14 mouse cellular contexts compared by ENCODE assay signal in genomic region chr11:12426746-12427145, GRCm38 (mm10). TPM values are rescaled to one million over a fixed set of nuclear protein-coding genes. Genes with fewer than 3 reads are reported as not detected.
DNase-seq lines count a peak whose midpoint lies in the region; ATAC-seq and TF ChIP-seq lines count a peak whose summit lies in the region.
"Had no signal": no experiment of that assay in that cellular context is flagged by ENCODE, and none has a peak within 500 bp of the region (broad histone marks: within the 10 kb centered on the region; RNA-seq: fewer than 3 reads in every experiment).

No protein-coding gene starts in this region.

- TF ChIP-seq CTCF in hindbrain, postnatal 0 days (IDR thresholded peaks at IDR 0.05; ENCODE audit: low read depth) = 0 out of 2 replicates have a peak, but pooled peaks have one; percentile 6

- peaks cover 10% of the 10 kb centered on the region; the same call in 1 of the 2 replicates for H3K4me1 ChIP-seq in hindbrain, postnatal 0 days (ENCODE audit: insufficient read depth, low read length)
- H3K4me1 ChIP-seq in hindbrain, embryonic 10.5 days (replicated peaks) = peaks cover 17% of the 10 kb centered on the region; the same call in 1 of the 2 replicates
- H3K4me1 ChIP-seq: liver, embryonic 15.5 days had no signal

- H3K4me3 ChIP-seq in hindbrain, postnatal 0 days (ENCODE audit: low read length) = no peak overlapping the region
- H3K4me3 ChIP-seq in hindbrain, embryonic 10.5 days = no peak overlapping the region
- H3K4me3 ChIP-seq: heart, embryonic 13.5 days; hindbrain, embryonic 13.5 days; liver, embryonic 15.5 days; neural tube, embryonic 15.5 days had no signal

- H3K27ac ChIP-seq in hindbrain, postnatal 0 days = no peak overlapping the region
- H3K27ac ChIP-seq in hindbrain, embryonic 10.5 days = no peak overlapping the region
- H3K27ac ChIP-seq: heart, embryonic 13.5 days; hindbrain, embryonic 13.5 days; liver, embryonic 15.5 days; macrophage; neural tube, embryonic 15.5 days had no signal

- H3K27me3 ChIP-seq in hindbrain, postnatal 0 days (ENCODE audit: insufficient read depth, low read length) = no peaks in the 10 kb centered on the region
- no peaks in the 10 kb centered on the region for H3K27me3 ChIP-seq in hindbrain, embryonic 10.5 days (ENCODE audit: insufficient read depth, poor library complexity, severe bottlenecking)
- H3K27me3 ChIP-seq: heart, embryonic 13.5 days; hindbrain, embryonic 13.5 days; liver, embryonic 15.5 days; neural tube, embryonic 15.5 days had no signal

- H3K4me2 ChIP-seq in hindbrain, postnatal 0 days (ENCODE audit: low read depth, low read length) = no peak overlapping the region
- H3K4me2 ChIP-seq: heart, embryonic 13.5 days; hindbrain, embryonic 13.5 days; liver, embryonic 15.5 days; neural tube, embryonic 15.5 days had no signal

- peak; percentile 5 for DNase-seq in adrenal gland, adult 8-10 months
- no peak for DNase-seq in adrenal gland, adult 18-20 months (ENCODE audit: low spot score in 2 of 2)
- peak; percentile 62 for DNase-seq in hindbrain, postnatal 0 days (ENCODE audit: low spot score)
- no peak for DNase-seq in hindbrain, embryonic 10.5 days (ENCODE audit: low spot score)
- peak; percentile 75 for DNase-seq in adipocyte (ENCODE audit: low spot score)
- peak; percentile 50 for DNase-seq in gastrocnemius, postnatal 25 days
- no peak for DNase-seq in lung, adult 18-20 months
- DNase-seq: thymus, adult 2 months had no signal

- no peaks in the 10 kb centered on the region for H3K9me3 ChIP-seq in hindbrain, postnatal 0 days (ENCODE audit: low read length)
- no peaks in the 10 kb centered on the region for H3K9me3 ChIP-seq in hindbrain, embryonic 10.5 days
- H3K9me3 ChIP-seq: heart, embryonic 13.5 days; hindbrain, embryonic 13.5 days; liver, embryonic 15.5 days; neural tube, embryonic 15.5 days had no signal

- WGBS in hindbrain, postnatal 0 days = 50% methylated on average over 5 of the region's 5 CpGs
- 75% methylated on average over 5 of the region's 5 CpGs for WGBS in hindbrain, embryonic 10.5 days

- no peak overlapping the region for H3K9ac ChIP-seq in hindbrain, postnatal 0 days (replicated peaks; ENCODE audit: low read length)
- H3K9ac ChIP-seq: heart, embryonic 13.5 days; hindbrain, embryonic 13.5 days; liver, embryonic 15.5 days; neural tube, embryonic 15.5 days had no signal

- H3K36me3 ChIP-seq in hindbrain, postnatal 0 days (ENCODE audit: insufficient read depth, low read length) = no peaks in the 10 kb centered on the region
- no peaks in the 10 kb centered on the region for H3K36me3 ChIP-seq in hindbrain, embryonic 10.5 days
- H3K36me3 ChIP-seq: heart, embryonic 13.5 days; hindbrain, embryonic 13.5 days; liver, embryonic 15.5 days; neural tube, embryonic 15.5 days had no signal

- no peak; the same call in 1 of the 2 replicates for ATAC-seq in hindbrain, postnatal 0 days
- ATAC-seq in megakaryocyte, adult 5-6 weeks (ENCODE audit: poor library complexity, severe bottlenecking) = no peak

RNA-seq across cellular contexts. Expression of gene Cobl, which starts 38.0 kb away (rescaled TPM):
- total RNA-seq in adrenal gland, adult 8-10 months (2022) = 1 to 10 TPM; 3.0 to 4.0 (median 3.5) TPM
- total RNA-seq in adrenal gland, adult 18-20 months (2021) = 1 to 10 TPM; 2.3 to 3.5 TPM
- 15.1 and 17.8 TPM in 2 replicates for total RNA-seq in hindbrain, postnatal 0 days (2014; rRNA removed)
- 10.1 and 11.4 TPM in 2 replicates for polyA plus RNA-seq in hindbrain, postnatal 0 days (2015; fragmentation: Nextera tagmentation; extraction: Ambion mirVana)
- polyA plus RNA-seq in hindbrain, embryonic 10.5 days (2016; fragmentation: Nextera tagmentation; extraction: Ambion mirVana) = 2.0 and 2.3 TPM in 2 replicates
- total RNA-seq in gastrocnemius, postnatal 25 days (2021) = 10 to 100 TPM; 86.7 to 90.6 TPM
- not detected in 2 replicates for total RNA-seq in megakaryocyte, adult 5-6 weeks (2015)
- not detected in 2 replicates for total RNA-seq in megakaryocyte, adult 5-6 weeks (2017)
- polyA plus RNA-seq: macrophage had no signal

Comparison
In these comparisons a context has a peak if more than half of its experiments do, and no peak if none do; other contexts are left out.
1. DNase-seq: peak in adrenal gland, adult 8-10 months (single experiment), hindbrain, postnatal 0 days (single experiment), adipocyte (single experiment) and gastrocnemius, postnatal 25 days (single experiment); none in adrenal gland, adult 18-20 months (0 of 2), hindbrain, embryonic 10.5 days (single experiment) and lung, adult 18-20 months (0 of 2).